Mouse (Mus musculus) midbrain, embryonic 11.5 days (tissue): Measurements from ENCODE around the gene Rag1. TPM values are rescaled to one million over a fixed set of nuclear protein-coding genes. Genes with fewer than 3 reads are reported as not detected.

Experiments used
- ATAC-seq: fragments of 200-750 bp; cut with Nextera tagmentation; 2 replicates; pipeline ENCODE4 v1.8.0; 2017; ENCODE audit warnings: moderate TSS enrichment, moderate library complexity; ENCODE audit not compliant: low FRiP score
- DNase-seq: peaks from one replicate; pipeline ENCODE4 v3.0.0; 2015; ENCODE audit warnings: low spot score; ENCODE audit errors: missing footprints
- H3K27ac ChIP-seq: fragments of 300-500 bp; sonication (generic); 2 replicates; pipeline ENCODE4 v1.5.1; 2014; ENCODE audit warnings: low read depth, low read length
- H3K27me3 ChIP-seq: fragments of 300-500 bp; sonication (generic); 2 replicates; pipeline ENCODE4 v1.6.1; 2014; ENCODE audit warnings: mild to moderate bottlenecking, low read length, moderate library complexity, mixed read lengths; ENCODE audit not compliant: control insufficient read depth, insufficient read depth
- H3K36me3 ChIP-seq: fragments of 300-500 bp; sonication (generic); 2 replicates; pipeline ENCODE4 v1.6.1; 2014; ENCODE audit warnings: mild to moderate bottlenecking, low read length, moderate library complexity, mixed read lengths; ENCODE audit not compliant: control insufficient read depth, insufficient read depth
- H3K4me1 ChIP-seq: fragments of 300-500 bp; sonication (generic); 2 replicates; pipeline ENCODE4 v1.6.1; 2014; ENCODE audit warnings: low read length; ENCODE audit not compliant: control insufficient read depth, insufficient read depth
- H3K4me2 ChIP-seq: fragments of 300-500 bp; sonication (generic); 2 replicates; pipeline ENCODE4 v1.6.1; 2014; ENCODE audit warnings: mild to moderate bottlenecking, moderate library complexity
- H3K4me3 ChIP-seq: fragments of 300-500 bp; sonication (generic); 2 replicates; pipeline ENCODE4 v1.5.1; 2014; ENCODE audit warnings: low read depth, low read length
- H3K9ac ChIP-seq: fragments of 300-500 bp; sonication (generic); 2 replicates; pipeline ENCODE4 v1.6.1; 2014; ENCODE audit warnings: low read length
- H3K9me3 ChIP-seq: fragments of 300-500 bp; sonication (generic); 2 replicates; pipeline ENCODE4 v1.6.1; 2016; ENCODE audit warnings: low read length; ENCODE audit not compliant: control insufficient read depth
- WGBS: fragments of 180-500 bp; shearing (Covaris S2); extraction: QIAGEN DNeasy Blood & Tissue Kit; methylation state at CpG from one replicate; pipeline ENCODE4 v1.1.7; 2014; 5-methylcytosine and 5-hydroxymethylcytosine counted together
- polyA plus RNA-seq: library from polyadenylated mRNA; unstranded; fragments of >200 nt; fragmentation: Nextera tagmentation; extraction: Ambion mirVana; gene quantifications from 2 replicates; pipeline ENCODE4 v1.2.1, GENCODE M21; 2014

Rag1 gene
- polyA plus RNA-seq, 1 experiment from 2014 or later = 0.12 TPM

- Histone ChIP-seq H3K27me3 (no peaks in the 10 kb centered on the region), H3K4me3 (peak within 1 kb of the TSS; percentile 97), H3K27ac (peak within 1 kb of the TSS; percentile 67), H3K36me3 (no peaks in the 10 kb centered on the region), H3K9ac (peak within 1 kb of the TSS; percentile 96), H3K9me3 (no peaks in the 10 kb centered on the region), H3K4me2 (peak within 1 kb of the TSS; percentile 76), H3K4me1 (peaks cover 9% of the 10 kb centered on the region)
- peak; percentile 95 for ATAC-seq
- peak; percentile 97 for DNase-seq
- under 1% methylated on average over 63 of the region's 68 CpGs for WGBS
Measured at GRCm38 (mm10) chr2:101678236-101679021, 29.1 kb upstream of the Rag1 start, which contains the start of gene Traf6. Traf6 (plus strand) TSS chr2:101678429.

GRCm38 (mm10) chr2:101673547-101673946 lies 24.2 kb upstream of the Rag1 start:
- no peak for ATAC-seq

DNA sequence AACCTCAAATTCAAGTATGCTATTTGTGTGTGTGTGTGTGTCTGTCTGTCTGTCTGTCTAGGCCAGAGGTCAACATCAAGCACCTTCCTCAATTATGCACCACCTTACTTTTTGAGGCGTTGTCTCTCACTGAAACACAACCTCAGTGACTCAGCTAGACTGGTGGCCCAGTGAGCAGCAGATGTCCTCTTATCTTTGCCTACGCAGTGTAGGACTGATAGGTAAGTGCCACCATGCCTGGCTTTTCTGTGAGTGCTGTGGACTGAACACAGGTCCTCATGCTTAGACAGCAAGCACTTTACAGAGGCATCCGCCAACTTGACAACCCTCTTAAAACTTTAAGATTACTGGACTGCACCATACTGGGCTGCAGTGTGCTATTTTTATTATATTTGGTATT lies 19.4 kb upstream of the Rag1 start:
- H3K27me3 ChIP-seq = no peaks in the 10 kb centered on the region
- no peaks in the 10 kb centered on the region for H3K4me1 ChIP-seq
- no peaks in the 10 kb centered on the region for H3K36me3 ChIP-seq
- H3K4me3 ChIP-seq = no peak overlapping the region
- no peaks in the 10 kb centered on the region for H3K9me3 ChIP-seq
- ATAC-seq (no peak), DNase-seq (no peak)
- WGBS = 92% methylated on average over 3 of the region's 3 CpGs
- H3K9ac ChIP-seq = no peak overlapping the region
- no peak overlapping the region for H3K27ac ChIP-seq
- H3K4me2 ChIP-seq = no peak overlapping the region

More at GRCm38 (mm10) chr2:101673547-101673946, 24.2 kb upstream of the Rag1 start:
- no peaks in the 10 kb centered on the region for H3K9me3 ChIP-seq
- DNase-seq = no peak
- H3K27me3 ChIP-seq = no peaks in the 10 kb centered on the region
- H3K4me1 ChIP-seq = no peaks in the 10 kb centered on the region
- H3K4me2 ChIP-seq = no peak overlapping the region
- no peak overlapping the region for H3K9ac ChIP-seq
- no peak overlapping the region for H3K4me3 ChIP-seq
- WGBS = 80% methylated on average over 3 of the region's 3 CpGs
- no peak overlapping the region for H3K27ac ChIP-seq
- no peaks in the 10 kb centered on the region for H3K36me3 ChIP-seq

DNA sequence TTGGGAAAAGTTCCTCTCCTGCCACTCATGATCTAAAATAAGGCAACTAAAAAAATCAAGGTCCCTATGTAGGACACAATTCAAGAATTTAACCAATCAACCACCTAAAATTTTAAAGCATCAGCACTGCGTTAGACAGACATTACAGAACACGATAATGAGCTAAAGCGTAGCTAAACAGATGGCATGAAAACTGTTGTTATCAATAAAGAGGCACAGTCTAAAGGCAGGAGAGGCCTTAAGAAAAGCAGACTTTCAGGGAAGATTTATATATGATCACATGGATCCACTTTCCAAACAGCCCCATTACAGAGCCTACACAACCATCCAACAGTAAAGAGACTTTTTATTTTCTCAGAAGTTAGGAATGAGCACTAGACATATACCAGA lies 16.4 kb upstream of the Rag1 start:
- WGBS = 91% methylated on average over 3 of the region's 3 CpGs
- Histone ChIP-seq H3K36me3 (no peaks in the 10 kb centered on the region), H3K27me3 (no peaks in the 10 kb centered on the region), H3K27ac (no peak overlapping the region), H3K4me2 (no peak overlapping the region), H3K9ac (no peak overlapping the region), H3K4me3 (no peak overlapping the region), H3K4me1 (no peaks in the 10 kb centered on the region), H3K9me3 (no peaks in the 10 kb centered on the region)
- DNase-seq = no peak
- peak; percentile 33 for ATAC-seq

DNA sequence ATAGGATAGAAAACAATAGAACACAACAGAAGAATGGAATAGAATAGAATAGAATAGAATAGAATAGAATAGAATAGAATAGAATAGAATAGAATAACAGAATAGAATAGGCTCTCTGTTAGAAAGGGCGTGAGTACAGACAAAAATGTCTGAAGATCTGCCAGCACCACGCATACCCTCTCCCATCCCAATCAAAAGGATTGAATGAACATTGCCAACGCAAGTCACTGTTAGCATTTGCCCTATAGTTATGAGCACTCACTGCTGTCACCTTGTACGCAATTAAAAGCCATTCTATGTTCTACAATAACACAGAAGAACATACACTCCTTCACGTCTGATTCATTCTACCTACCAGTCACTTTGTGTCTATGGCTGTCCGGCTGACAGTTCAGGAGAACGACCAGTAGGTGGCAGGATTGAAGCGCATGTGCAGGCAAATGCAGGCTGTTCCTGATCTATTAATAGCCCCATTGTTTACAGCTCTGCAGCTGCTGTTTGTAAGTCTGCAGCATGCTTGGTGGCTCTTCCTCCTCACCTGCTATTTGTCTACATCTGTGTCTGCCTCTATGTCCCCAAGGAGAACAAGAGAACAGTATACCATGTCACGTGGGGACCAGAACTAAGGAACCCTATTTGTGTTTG lies 15.9 kb upstream of the Rag1 start:
- Histone ChIP-seq H3K27ac (no peak overlapping the region), H3K4me1 (no peaks in the 10 kb centered on the region), H3K9me3 (no peaks in the 10 kb centered on the region), H3K36me3 (no peaks in the 10 kb centered on the region), H3K4me2 (no peak overlapping the region), H3K4me3 (no peak overlapping the region), H3K9ac (no peak overlapping the region), H3K27me3 (no peaks in the 10 kb centered on the region)
- peak; percentile 93 for ATAC-seq
- DNase-seq = peak; percentile 96
- WGBS = 25% methylated on average over 9 of the region's 9 CpGs

- H3K9ac ChIP-seq = no peak overlapping the region
- H3K4me1 ChIP-seq = no peaks in the 10 kb centered on the region
- H3K9me3 ChIP-seq = no peaks in the 10 kb centered on the region
- ATAC-seq (no peak), DNase-seq (no peak)
- H3K27ac ChIP-seq = no peak overlapping the region
- H3K36me3 ChIP-seq = no peaks in the 10 kb centered on the region
- H3K27me3 ChIP-seq = no peaks in the 10 kb centered on the region
- H3K4me3 ChIP-seq = no peak overlapping the region
- H3K4me2 ChIP-seq = no peak overlapping the region
- 78% methylated on average over 2 of the region's 2 CpGs for WGBS
Measured at GRCm38 (mm10) chr2:101660536-101660935, 11.2 kb upstream of the Rag1 start.

- no peaks in the 10 kb centered on the region for H3K9me3 ChIP-seq
- peak overlapping the region; percentile 43 for H3K4me2 ChIP-seq
- peak overlapping the region; percentile 10; the same call in 1 of the 2 replicates for H3K4me3 ChIP-seq
- 17% methylated on average over 14 of the region's 14 CpGs for WGBS
- no peaks in the 10 kb centered on the region for H3K27me3 ChIP-seq
- H3K9ac ChIP-seq = 0 out of 2 replicates have a peak overlapping the region, but pooled peaks have one; percentile 3
- no peak overlapping the region for H3K27ac ChIP-seq
- H3K36me3 ChIP-seq = no peaks in the 10 kb centered on the region
- ATAC-seq (peak; percentile 87), DNase-seq (peak; percentile 96)
- H3K4me1 ChIP-seq = no peaks in the 10 kb centered on the region
Measured at GRCm38 (mm10) chr2:101652921-101653597, 3.8 kb upstream of the Rag1 start.

DNA sequence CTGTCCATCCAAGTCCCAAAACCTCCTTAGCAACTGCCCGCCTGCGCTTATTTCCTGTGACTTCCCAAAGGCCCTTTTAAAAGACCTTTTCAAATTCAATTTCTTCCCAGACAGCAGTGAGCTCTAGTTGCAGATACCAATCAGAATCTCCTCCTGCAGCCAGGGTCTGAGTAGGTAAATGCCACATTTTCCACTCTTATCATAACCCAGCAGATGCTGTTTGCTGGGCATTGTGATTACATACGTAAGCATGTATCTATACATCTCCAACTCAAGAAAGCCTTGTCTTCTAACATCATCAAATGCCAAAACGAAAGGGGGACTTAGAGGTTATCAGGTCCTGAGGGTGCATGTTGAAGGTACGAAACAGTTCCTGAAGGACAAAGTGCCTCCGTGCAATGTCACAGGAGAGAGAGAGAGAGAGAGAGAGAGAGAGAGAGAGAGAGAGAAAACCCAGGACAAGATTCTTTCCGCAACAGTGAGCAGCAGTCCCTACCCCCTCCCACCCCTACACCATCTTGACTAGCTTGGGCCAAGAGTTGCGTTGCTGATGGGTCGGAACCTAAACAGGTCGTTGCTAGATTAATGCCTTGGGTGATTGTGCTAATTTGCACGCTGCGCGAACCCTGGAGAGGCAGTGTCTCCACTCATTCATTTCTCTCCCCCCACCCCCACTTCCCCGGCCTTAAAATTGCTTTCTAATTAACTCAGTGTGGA lies 3.1 kb upstream of the Rag1 start:
- H3K27me3 ChIP-seq = no peaks in the 10 kb centered on the region
- H3K4me2 ChIP-seq = peak overlapping the region; percentile 43
- H3K9me3 ChIP-seq = no peaks in the 10 kb centered on the region
- WGBS = 44% methylated on average over 14 of the region's 14 CpGs
- peak overlapping the region; percentile 10; the same call in 1 of the 2 replicates for H3K4me3 ChIP-seq
- H3K27ac ChIP-seq = no peak overlapping the region
- H3K9ac ChIP-seq = 0 out of 2 replicates have a peak overlapping the region, but pooled peaks have one; percentile 3
- no peaks in the 10 kb centered on the region for H3K4me1 ChIP-seq
- DNase-seq (no peak), ATAC-seq (peak; percentile 75)
- no peaks in the 10 kb centered on the region for H3K36me3 ChIP-seq
